Comparison of ENCODE assay signal across 8 mouse cellular contexts in the genomic region with DNA sequence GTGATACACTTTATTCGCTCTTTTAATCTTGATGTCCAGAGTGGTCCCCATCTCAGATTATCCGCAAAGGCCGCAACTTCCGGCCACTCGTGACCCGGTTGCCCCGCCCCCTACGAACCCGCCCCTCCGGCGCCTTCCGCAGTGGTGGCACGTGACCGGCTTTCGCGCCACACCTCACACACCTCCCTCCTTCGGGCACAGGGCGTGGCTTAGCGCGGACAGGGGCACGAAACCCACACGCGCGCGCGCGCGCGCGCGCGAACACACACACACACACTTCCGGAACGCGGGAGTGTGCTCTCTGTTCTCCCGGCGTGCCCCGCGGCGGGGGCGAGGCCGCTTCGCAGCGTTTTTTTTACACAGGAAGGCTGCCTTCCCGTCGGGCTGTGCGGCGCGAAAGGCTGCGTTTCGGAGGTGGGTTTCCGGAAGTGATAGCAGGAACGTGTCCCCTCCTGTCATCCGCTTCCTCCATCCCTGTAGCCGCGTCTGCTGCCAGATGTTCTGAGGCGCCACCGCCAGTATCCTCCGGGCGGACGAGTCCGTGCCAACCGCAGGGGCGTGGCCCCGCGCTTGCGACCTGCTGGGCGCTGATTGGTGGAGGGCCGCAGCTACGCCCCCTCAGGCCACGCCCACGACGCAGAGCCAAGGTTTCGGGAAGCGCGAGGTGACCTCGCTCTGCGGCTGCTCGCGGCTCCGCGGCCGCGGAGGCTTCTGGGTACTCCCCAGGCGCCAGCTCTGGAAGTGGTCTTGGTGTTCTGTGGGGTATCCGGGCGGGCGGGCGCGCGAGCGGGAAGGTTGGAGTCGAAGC. TPM values are rescaled to one million over a fixed set of nuclear protein-coding genes. Genes with fewer than 3 reads are reported as not detected.
DNase-seq lines count a peak whose midpoint lies in the region; ATAC-seq lines count a peak whose summit lies in the region.

A gene (minus strand): TSS at position 487 of the 808 bp plus-strand sequence.

- H3K4me3 ChIP-seq in brown adipose tissue, adult 24 weeks (ENCODE audit: insufficient read depth, low read depth, low read length) = peak within 1 kb of the TSS; percentile 78
- peak within 1 kb of the TSS; percentile 93 for H3K4me3 ChIP-seq in heart, embryonic 13.5 days
- peak within 1 kb of the TSS; percentile 89 for H3K4me3 ChIP-seq in liver, embryonic 12.5 days
- peak within 1 kb of the TSS; percentile 74 for H3K4me3 ChIP-seq in stomach, embryonic 15.5 days (replicated peaks)

- no peaks in the 10 kb centered on the region for H3K27me3 ChIP-seq in heart, embryonic 13.5 days (replicated peaks)
- H3K27me3 ChIP-seq in liver, embryonic 12.5 days (replicated peaks) = no peaks in the 10 kb centered on the region
- no peaks in the 10 kb centered on the region for H3K27me3 ChIP-seq in stomach, embryonic 15.5 days (replicated peaks)

- under 1% methylated on average over 93 of the region's 93 CpGs for WGBS in heart, embryonic 13.5 days
- WGBS in liver, embryonic 12.5 days (ENCODE audit: insufficient replicate concordance) = under 1% methylated on average over 93 of the region's 93 CpGs
- under 1% methylated on average over 92 of the region's 93 CpGs for WGBS in stomach, embryonic 15.5 days

- H3K4me1 ChIP-seq in brown adipose tissue, adult 24 weeks (ENCODE audit: control insufficient read depth, insufficient read depth, insufficient read length, low read length) = peaks cover 7% of the 10 kb centered on the region
- peaks cover 47% of the 10 kb centered on the region for H3K4me1 ChIP-seq in heart, embryonic 13.5 days
- peaks cover 42% of the 10 kb centered on the region for H3K4me1 ChIP-seq in liver, embryonic 12.5 days
- peaks cover 23% of the 10 kb centered on the region for H3K4me1 ChIP-seq in stomach, embryonic 15.5 days

- DNase-seq in CD4-positive helper T cell, adult 2 months (ENCODE audit: low read depth, low spot score) = peak; percentile 100
- DNase-seq in fat pad, adult 2 months (ENCODE audit: extremely low read depth, low read depth, low spot score) = peak; percentile 75
- peak; percentile 98 for DNase-seq in kidney, postnatal 10 days
- DNase-seq in natural killer cell, adult 2 months (ENCODE audit: low spot score in 2 of 2) = peak; percentile 95 to 97

- H3K9ac ChIP-seq in heart, embryonic 13.5 days = peak within 1 kb of the TSS; percentile 91
- peak within 1 kb of the TSS; percentile 84 for H3K9ac ChIP-seq in liver, embryonic 12.5 days
- H3K9ac ChIP-seq in stomach, embryonic 15.5 days = peak within 1 kb of the TSS; percentile 56

- ATAC-seq in heart, embryonic 13.5 days (ENCODE audit: extremely low read depth, insufficient number of reproducible peaks, low FRiP score, low TSS enrichment) = peak; percentile 92
- ATAC-seq in liver, embryonic 12.5 days = peak; percentile 90
- ATAC-seq in stomach, embryonic 15.5 days (ENCODE audit: insufficient read depth, low FRiP score, low read depth) = peak; percentile 88

- H3K4me2 ChIP-seq in heart, embryonic 13.5 days = peak within 1 kb of the TSS; percentile 85
- peak within 1 kb of the TSS; percentile 84 for H3K4me2 ChIP-seq in liver, embryonic 12.5 days
- H3K4me2 ChIP-seq in stomach, embryonic 15.5 days = peak within 1 kb of the TSS; percentile 57

- H3K36me3 ChIP-seq in heart, embryonic 13.5 days = no peaks in the 10 kb centered on the region
- no peaks in the 10 kb centered on the region for H3K36me3 ChIP-seq in liver, embryonic 12.5 days
- no peaks in the 10 kb centered on the region for H3K36me3 ChIP-seq in stomach, embryonic 15.5 days

- peak within 1 kb of the TSS; percentile 98 for H3K27ac ChIP-seq in brown adipose tissue, adult 24 weeks (replicated peaks; ENCODE audit: low read depth, low read length)
- peak within 1 kb of the TSS; percentile 97 for H3K27ac ChIP-seq in heart, embryonic 13.5 days (replicated peaks)
- peak within 1 kb of the TSS; percentile 95 for H3K27ac ChIP-seq in liver, embryonic 12.5 days
- H3K27ac ChIP-seq in stomach, embryonic 15.5 days = peak within 1 kb of the TSS; percentile 97

- H3K9me3 ChIP-seq in heart, embryonic 13.5 days = no peaks in the 10 kb centered on the region
- no peaks in the 10 kb centered on the region for H3K9me3 ChIP-seq in liver, embryonic 12.5 days (replicated peaks)
- no peaks in the 10 kb centered on the region for H3K9me3 ChIP-seq in stomach, embryonic 15.5 days

RNA-seq across cellular contexts. Expression of the gene that starts here (rescaled TPM):
- polyA plus RNA-seq in brown adipose tissue, adult 24 weeks (2012; ENCODE audit: insufficient read depth, insufficient read length, missing spikeins) = 12.1 and 19.1 TPM in 2 replicates
- 43.6 and 46.7 TPM in 2 replicates for polyA plus RNA-seq in heart, embryonic 13.5 days (2015; fragmentation: Nextera tagmentation; extraction: Ambion mirVana)
- 25.8 and 27.7 TPM in 2 replicates for polyA plus RNA-seq in liver, embryonic 12.5 days (2016; fragmentation: Nextera tagmentation; extraction: Ambion mirVana)
- 54.8 and 55.3 TPM in 2 replicates for polyA plus RNA-seq in stomach, embryonic 15.5 days (2015; fragmentation: Nextera tagmentation; extraction: Ambion mirVana)

Comparison
In these comparisons a context has a peak if more than half of its experiments do, and no peak if none do; other contexts are left out.
1. Peak in every context shown above with its lines: DNase-seq, ATAC-seq, H3K4me3 ChIP-seq and H3K27ac ChIP-seq.